Mouse (Mus musculus): ENCODE measurements around the gene Spdya. TPM values are rescaled to one million over a fixed set of nuclear protein-coding genes. Genes with fewer than 3 reads are reported as not detected.
"Not testable (repeated sequence)": the region's sequence is repeated elsewhere in the genome, so short reads cannot be mapped to it uniquely, and the experiment has no call there.

Gene Spdya
- polyA plus RNA-seq (2016; fragmentation: Nextera tagmentation; extraction: Ambion mirVana), result 0.73 and 0.76 TPM in 2 replicates

DNA sequence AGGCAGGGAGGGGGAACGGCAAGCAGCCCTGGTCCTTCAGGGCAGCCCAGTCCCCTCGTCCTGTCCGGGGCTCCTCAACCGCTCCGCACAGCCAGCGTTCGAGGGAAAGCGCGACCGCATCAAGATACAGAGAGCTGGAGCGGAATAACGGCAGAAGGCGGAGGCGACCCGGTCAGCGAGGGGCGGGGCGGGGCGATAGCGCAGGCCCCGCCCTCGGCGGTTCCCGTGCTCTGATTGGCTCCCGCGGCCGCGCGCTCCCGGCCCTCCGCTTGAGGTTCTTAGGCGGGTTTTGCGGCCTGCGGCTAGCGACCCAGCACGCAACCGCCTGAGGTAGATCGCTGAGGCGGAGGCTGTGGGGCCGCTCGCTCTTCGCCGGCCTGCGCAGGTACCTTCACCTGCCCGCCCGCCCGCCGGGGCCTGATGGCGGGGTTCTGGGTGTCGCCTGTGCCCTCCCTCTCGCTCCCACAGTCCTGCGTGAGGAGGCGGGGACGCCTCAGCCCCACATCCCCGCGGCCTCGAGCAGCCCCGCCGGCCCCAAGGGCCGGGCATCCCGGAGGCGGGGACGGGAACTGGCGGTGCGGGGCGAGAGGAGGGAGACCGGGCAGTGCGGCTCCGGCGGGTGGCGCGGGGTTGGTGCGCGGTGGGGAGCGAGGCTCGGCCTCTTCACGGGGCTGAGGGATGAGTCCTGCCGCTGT lies at the start of gene Spdya:
Spdya (plus strand) TSS at position 305 of the 695 bp plus-strand sequence.
- H3K4me3 ChIP-seq, result peak within 1 kb of the TSS; percentile 67
- under 1% methylated on average over 74 of the region's 78 CpGs for WGBS
- H3K4me1 ChIP-seq, result peaks cover 16% of the 10 kb centered on the region
- DNase-seq (ENCODE audit: low spot score), result peak; percentile 91
- H3K36me3 ChIP-seq, result no peaks in the 10 kb centered on the region
- peaks cover 53% of the 10 kb centered on the region for H3K27me3 ChIP-seq (ENCODE audit: low read depth, poor library complexity, severe bottlenecking)
- peak within 1 kb of the TSS; percentile 83 for H3K27ac ChIP-seq
- H3K9me3 ChIP-seq (replicated peaks), result no peaks in the 10 kb centered on the region

DNA sequence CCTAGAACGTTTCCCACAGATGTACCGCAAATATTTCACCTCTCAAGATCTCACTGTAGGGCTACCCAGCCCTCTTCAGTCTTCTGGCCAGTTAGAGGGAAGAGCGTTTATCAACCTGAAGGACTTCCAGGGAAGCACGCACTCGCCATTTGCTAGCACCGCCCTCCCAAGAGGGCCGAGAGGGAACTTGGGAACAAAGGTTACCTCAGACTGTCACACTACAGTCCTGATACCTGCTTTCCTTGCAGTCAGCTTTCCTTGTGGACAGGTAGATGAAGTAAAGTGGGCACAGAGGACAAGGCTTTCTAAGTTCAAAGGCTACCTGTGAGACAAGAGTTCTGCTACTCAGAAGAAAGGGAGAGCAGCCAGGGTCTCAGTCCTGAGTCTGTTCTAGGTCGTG lies 45.0 kb upstream of the Spdya start:
- WGBS, result 94% methylated on average over 8 of the region's 8 CpGs
- DNase-seq (ENCODE audit: low spot score), result no peak
- no peak overlapping the region for H3K4me3 ChIP-seq
- H3K9me3 ChIP-seq (replicated peaks), result no peaks in the 10 kb centered on the region
- H3K27ac ChIP-seq, result no peak overlapping the region
- H3K27me3 ChIP-seq (ENCODE audit: low read depth, poor library complexity, severe bottlenecking), result no peaks in the 10 kb centered on the region
- H3K36me3 ChIP-seq, result peaks cover 98% of the 10 kb centered on the region
- H3K4me1 ChIP-seq, result no peaks in the 10 kb centered on the region

DNA sequence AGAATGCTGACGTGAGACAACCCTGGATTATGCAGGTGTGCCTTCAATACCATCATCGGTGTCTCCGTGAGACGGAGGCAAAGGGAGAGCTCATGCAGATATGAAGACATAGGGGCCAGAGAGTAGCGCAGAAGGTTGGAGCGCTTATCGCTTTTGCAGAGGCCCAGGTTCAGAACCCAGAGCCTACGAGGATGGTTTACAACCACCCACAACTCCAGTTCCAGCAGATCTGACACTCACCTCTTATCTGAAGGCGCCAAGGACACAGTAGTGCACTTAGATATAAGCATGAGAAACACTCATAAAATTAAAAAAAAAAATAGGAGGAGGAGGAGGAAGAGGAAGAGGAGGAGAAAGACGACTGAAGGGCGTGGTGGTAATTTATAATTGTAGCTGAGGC lies 41.6 kb upstream of the Spdya start:
- 94% methylated on average over 11 of the region's 11 CpGs for WGBS

DNA sequence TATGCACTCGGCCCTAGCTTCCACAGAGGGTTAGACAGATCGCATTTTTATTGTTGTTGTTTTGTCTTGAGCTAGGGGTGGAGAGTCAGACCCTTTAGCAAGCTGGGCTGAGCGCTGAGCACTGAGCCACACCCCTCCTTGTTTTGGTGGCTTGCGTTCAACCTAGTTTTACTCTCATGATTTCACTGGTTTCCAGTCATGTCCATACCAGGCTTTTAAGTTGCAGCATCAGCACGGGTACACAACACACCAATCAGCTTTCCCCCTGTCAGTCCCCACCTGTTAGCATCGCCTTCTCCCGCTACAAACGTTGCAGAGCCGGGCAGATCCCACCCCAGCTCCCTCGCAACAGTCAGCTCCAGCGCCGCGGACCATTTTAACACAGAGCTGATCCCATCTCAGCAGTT lies 25.6 kb upstream of the Spdya start:
- Histone ChIP-seq H3K9me3 (replicated peaks) (no peaks in the 10 kb centered on the region), H3K36me3 (peaks cover 24% of the 10 kb centered on the region), H3K4me3 (peak overlapping the region; percentile 67), H3K27me3 (ENCODE audit: low read depth, poor library complexity, severe bottlenecking) (no peaks in the 10 kb centered on the region), H3K4me1 (peaks cover 15% of the 10 kb centered on the region), H3K27ac (peak overlapping the region; percentile 95)
- no peak for DNase-seq (ENCODE audit: low spot score)
- under 1% methylated on average over 13 of the region's 13 CpGs for WGBS

More for the DNA sequence above, 41.6 kb upstream of the Spdya start:
- Histone ChIP-seq H3K36me3 (peaks cover 100% of the 10 kb centered on the region), H3K4me1 (no peaks in the 10 kb centered on the region), H3K9me3 (replicated peaks) (no peaks in the 10 kb centered on the region), H3K27me3 (ENCODE audit: low read depth, poor library complexity, severe bottlenecking) (no peaks in the 10 kb centered on the region), H3K4me3 (no peak overlapping the region), H3K27ac (no peak overlapping the region)
- DNase-seq (ENCODE audit: low spot score), result no peak

DNA sequence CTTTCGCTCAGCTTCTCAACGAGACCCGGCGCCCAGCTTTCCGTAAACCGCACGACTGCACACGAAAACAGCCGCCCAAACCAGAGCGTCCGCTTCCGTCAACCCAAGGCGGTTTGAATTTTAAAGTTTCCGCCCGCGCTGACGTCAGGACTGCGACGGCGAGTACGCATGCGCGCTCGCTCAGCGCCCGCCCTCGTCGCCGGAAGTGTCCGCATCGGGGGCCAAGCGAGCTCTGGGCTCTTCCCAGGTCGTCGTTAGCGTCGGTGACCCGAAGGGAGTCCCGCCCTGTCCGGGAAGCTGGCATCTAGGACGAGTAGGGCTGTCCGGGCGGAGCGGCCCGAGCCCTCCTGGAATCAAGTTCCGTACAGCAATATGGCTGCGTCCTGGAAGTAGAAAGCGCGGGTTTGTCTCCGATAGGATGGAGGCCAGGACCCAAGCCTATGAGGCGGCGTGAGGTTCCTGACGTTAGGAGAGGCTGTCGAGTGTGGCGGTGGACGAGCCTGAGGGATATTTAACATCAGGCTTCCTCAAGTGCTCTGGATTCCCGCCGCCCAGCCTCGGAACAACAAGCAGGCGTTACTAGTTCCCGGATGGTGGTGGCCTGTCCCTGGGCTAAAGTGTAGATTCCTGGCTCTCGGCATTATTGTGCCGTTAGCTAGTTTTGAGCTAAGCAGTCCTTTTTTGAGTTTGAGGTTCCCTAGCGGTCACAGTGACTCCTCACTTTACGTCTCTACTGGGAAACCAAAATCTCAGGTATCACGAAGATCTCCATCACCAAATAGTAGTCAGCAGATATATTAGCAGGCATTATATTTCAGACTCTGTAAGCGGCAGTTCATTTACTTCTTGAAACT lies 24.9 kb upstream of the Spdya start, which contains the start of gene Ndc80:
Ndc80 (minus strand) TSS at position 147 of the 854 bp plus-strand sequence.
- Histone ChIP-seq H3K4me3 (peak within 1 kb of the TSS; percentile 67), H3K27me3 (ENCODE audit: low read depth, poor library complexity, severe bottlenecking) (no peaks in the 10 kb centered on the region), H3K36me3 (peaks cover 19% of the 10 kb centered on the region), H3K9me3 (replicated peaks) (no peaks in the 10 kb centered on the region), H3K27ac (peak within 1 kb of the TSS; percentile 95), H3K4me1 (peaks cover 15% of the 10 kb centered on the region)
- DNase-seq (ENCODE audit: low spot score), result peak; percentile 94
- under 1% methylated on average over 66 of the region's 66 CpGs for WGBS

DNA sequence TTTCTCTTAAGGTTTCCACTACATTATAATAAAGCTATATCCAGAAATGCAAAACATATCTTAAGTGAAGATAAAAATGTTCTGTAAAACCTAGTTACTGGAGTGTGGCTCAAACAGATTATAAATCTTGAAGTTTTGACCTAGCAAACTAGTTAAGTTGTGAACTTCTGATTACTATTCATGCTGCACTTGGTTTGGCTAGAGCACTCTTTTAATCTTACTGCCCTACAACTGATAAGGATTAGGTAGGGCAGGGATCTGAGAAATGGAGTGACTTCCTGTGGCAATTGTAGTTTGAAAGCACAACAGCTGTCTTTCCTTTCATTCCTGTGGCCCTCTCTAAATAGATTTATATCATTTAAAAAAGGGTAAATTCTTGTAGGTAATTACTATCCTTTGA lies 23.8 kb upstream of the Spdya start:
- Histone ChIP-seq H3K27ac (no peak overlapping the region), H3K36me3 (peaks cover 10% of the 10 kb centered on the region), H3K27me3 (ENCODE audit: low read depth, poor library complexity, severe bottlenecking) (no peaks in the 10 kb centered on the region), H3K9me3 (replicated peaks) (no peaks in the 10 kb centered on the region), H3K4me1 (peaks cover 15% of the 10 kb centered on the region), H3K4me3 (no peak overlapping the region)
- DNase-seq (ENCODE audit: low spot score), result no peak

DNA sequence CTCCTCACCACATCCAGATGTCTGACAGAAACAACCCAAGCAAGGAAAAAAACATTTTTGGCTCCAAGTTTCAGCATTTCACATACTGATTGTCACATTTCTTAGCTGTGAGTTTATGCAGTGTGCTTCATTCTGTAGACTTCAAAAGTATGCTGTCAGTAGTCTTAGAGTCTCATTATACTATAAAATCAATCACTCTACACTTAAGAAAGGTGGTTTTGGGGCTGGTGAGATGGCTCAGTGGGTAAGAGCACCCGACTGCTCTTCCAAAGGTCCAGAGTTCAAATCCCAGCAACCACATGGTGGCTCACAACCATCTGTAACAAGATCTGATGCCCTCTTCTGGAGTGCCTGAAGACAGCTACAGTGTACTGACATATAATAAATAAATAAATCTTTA lies 16.3 kb upstream of the Spdya start:
- 67% methylated on average over 1 of the region's 1 CpGs for WGBS
- DNase-seq (ENCODE audit: low spot score); H3K4me1 ChIP-seq; H3K36me3 ChIP-seq; H3K27ac ChIP-seq; H3K27me3 ChIP-seq (ENCODE audit: low read depth, poor library complexity, severe bottlenecking); H3K4me3 ChIP-seq; H3K9me3 ChIP-seq (replicated peaks): not testable (repeated sequence)

DNA sequence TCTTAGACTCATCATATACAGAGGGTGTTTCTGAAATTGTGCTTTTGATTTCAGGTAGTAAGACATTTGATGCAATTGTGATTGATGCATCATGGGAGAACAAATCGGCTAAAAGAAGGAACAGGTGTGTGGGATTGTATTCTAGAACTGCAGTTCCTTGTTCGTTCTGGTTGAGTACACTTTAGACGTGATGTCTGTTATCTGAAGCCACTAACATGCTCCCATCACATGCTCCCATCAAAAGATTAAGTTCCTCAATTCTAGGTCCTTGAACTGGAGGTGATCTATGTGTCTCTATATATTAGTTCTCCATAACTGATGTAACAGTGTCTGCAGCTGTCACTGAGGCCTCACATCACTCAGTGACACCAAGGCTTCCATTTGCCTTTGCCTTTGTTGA lies 14.7 kb upstream of the Spdya start:
- Histone ChIP-seq H3K36me3 (no peaks in the 10 kb centered on the region), H3K4me1 (no peaks in the 10 kb centered on the region), H3K27ac (no peak overlapping the region), H3K4me3 (no peak overlapping the region), H3K27me3 (ENCODE audit: low read depth, poor library complexity, severe bottlenecking) (no peaks in the 10 kb centered on the region), H3K9me3 (replicated peaks) (no peaks in the 10 kb centered on the region)
- WGBS, result 87% methylated on average over 3 of the region's 3 CpGs
- DNase-seq (ENCODE audit: low spot score), result no peak

DNA sequence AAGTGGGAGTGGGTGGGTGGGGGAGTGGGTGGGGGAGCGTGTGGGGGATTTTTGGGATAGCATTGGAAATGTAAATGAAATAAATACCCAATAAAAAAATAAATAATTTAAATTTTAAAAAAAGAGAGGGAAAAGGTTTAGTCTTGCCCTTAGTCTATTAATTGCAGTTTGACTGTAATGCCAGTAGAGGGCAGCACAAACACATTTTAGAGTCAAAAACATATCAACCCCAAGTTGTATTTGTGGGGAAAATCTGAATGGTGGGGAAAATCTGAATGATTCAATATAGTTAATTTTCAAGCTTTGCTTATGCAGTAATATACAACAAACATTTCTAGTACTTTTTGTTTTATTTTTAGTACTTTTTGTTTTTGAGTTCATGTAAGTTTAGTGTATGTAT lies 3.3 kb upstream of the Spdya start:
- H3K4me1 ChIP-seq, result peaks cover 16% of the 10 kb centered on the region
- no peaks in the 10 kb centered on the region for H3K36me3 ChIP-seq
- WGBS, result 13% methylated on average over 1 of the region's 1 CpGs
- H3K27me3 ChIP-seq (ENCODE audit: low read depth, poor library complexity, severe bottlenecking), result peaks cover 43% of the 10 kb centered on the region
- DNase-seq (ENCODE audit: low spot score), result no peak
- no peaks in the 10 kb centered on the region for H3K9me3 ChIP-seq (replicated peaks)
- no peak overlapping the region for H3K27ac ChIP-seq
- H3K4me3 ChIP-seq, result no peak overlapping the region

DNA sequence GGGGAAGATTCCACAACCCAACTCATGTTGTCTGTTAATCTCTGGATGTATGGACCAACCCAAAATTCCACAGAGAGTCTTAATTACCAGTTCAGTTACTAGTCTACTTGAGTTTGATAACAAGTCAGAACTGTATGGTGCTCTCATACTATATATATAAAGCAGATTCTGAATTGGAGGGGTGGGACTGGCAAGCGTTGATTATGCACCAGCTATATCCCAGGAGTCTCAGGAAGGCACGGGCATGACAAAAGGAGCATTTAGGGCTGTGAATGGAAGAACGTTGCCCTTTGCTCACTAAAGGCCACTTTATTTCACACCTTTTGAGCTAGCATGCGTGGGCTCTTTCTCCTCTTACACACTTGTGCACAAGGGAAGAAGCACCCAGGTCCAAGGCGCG lies 511 bp upstream of the Spdya start:
- H3K27me3 ChIP-seq (ENCODE audit: low read depth, poor library complexity, severe bottlenecking), result peaks cover 53% of the 10 kb centered on the region
- H3K4me1 ChIP-seq, result peaks cover 16% of the 10 kb centered on the region
- H3K4me3 ChIP-seq, result peak overlapping the region; percentile 67
- H3K27ac ChIP-seq, result peak overlapping the region; percentile 83
- H3K9me3 ChIP-seq (replicated peaks), result no peaks in the 10 kb centered on the region
- no peaks in the 10 kb centered on the region for H3K36me3 ChIP-seq
- 11% methylated on average over 6 of the region's 6 CpGs for WGBS
- DNase-seq (ENCODE audit: low spot score), result no peak

DNA sequence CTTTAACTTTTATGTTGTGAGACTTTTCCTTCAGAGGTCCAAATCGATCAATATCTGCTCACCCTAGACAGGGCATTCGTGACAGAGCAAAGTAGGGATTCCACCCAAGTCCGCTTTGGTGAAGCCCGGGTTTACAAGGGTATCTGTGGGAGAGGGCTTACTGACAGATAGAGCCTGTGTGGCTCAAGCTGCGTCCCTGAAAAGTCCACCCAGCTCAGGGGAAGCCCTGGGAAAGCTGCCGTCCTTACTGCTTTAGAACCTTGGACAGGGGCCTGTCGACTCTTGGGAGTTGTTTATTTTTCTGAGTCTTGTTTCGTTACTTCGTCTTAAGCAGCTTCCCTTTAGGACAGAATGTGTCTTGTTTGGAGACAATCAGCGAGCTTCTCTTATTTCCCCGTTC lies 1.0 kb downstream of the Spdya start:
- Histone ChIP-seq H3K27me3 (ENCODE audit: low read depth, poor library complexity, severe bottlenecking) (peaks cover 53% of the 10 kb centered on the region), H3K4me3 (no peak overlapping the region), H3K9me3 (replicated peaks) (no peaks in the 10 kb centered on the region), H3K4me1 (peaks cover 16% of the 10 kb centered on the region), H3K27ac (no peak overlapping the region), H3K36me3 (no peaks in the 10 kb centered on the region)
- DNase-seq (ENCODE audit: low spot score), result peak; percentile 36
- 11% methylated on average over 11 of the region's 11 CpGs for WGBS

DNA sequence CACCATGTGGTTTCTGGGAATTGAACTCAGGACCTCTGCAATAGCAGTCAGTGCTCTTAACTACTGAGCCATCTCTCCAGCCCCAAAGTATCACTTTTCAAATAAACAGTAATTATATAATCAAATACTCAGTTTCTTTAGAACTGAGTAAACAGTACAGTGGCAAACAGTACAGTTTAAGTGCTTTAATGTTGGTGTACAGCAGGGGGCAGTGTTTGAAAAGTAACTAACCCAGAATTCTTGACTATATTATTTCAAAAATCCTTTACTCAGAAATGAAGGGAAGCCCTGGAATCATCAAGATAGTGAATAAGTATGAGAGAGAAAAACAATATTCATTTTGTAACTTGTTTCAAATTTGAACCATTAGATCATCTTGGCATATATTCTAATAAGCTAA lies 9.8 kb downstream of the Spdya start:
- Histone ChIP-seq H3K9me3 (replicated peaks) (no peaks in the 10 kb centered on the region), H3K36me3 (no peaks in the 10 kb centered on the region), H3K4me3 (no peak overlapping the region), H3K27ac (no peak overlapping the region), H3K4me1 (no peaks in the 10 kb centered on the region), H3K27me3 (ENCODE audit: low read depth, poor library complexity, severe bottlenecking) (no peaks in the 10 kb centered on the region)
- no peak for DNase-seq (ENCODE audit: low spot score)

DNA sequence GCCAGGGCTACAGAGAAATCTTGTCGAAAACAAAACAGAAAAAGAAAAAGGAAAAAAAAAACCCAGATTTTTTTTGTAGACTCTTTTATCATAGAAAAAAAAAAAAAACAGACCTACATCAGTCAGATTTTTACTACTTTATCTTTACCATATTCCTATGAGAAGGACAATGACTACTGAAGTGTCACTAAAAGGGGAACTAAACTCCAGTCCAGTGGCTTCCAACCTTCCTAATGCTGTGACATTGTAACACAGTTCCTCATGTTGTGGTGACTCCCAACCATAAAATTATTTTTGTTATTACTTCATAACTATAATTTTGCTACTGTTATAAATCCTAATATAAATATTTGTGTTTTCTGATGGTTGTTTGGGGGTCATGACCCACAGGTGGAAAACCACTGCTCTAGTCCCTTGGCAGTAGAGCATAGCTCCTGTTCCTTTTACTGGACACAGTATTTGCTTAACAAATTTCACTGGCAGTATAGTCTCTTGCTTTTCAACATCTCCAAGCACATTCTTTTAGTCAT lies 27.4 kb downstream of the Spdya start:
- Histone ChIP-seq H3K27ac (no peak overlapping the region), H3K4me1 (no peaks in the 10 kb centered on the region), H3K36me3 (0 out of 2 replicates have a peak, but pooled peaks cover 3% of the 10 kb centered on the region), H3K27me3 (ENCODE audit: low read depth, poor library complexity, severe bottlenecking) (no peaks in the 10 kb centered on the region), H3K4me3 (no peak overlapping the region), H3K9me3 (replicated peaks) (no peaks in the 10 kb centered on the region)
- WGBS, result 79% methylated on average over 1 of the region's 1 CpGs
- DNase-seq (ENCODE audit: low spot score), result no peak
